Mouse (Mus musculus) spleen, postnatal 36 days (tissue): ENCODE measurements around the gene Nav2.

Experiments used
- DNase-seq, 2 experiments: peaks; one replicate each; pipeline ENCODE4 v3.0.0; 2022; ENCODE audit warnings: low spot score in 2 of 2, mixed read lengths in 1 of 2

Nav2 gene

GRCm38 (mm10) chr7:49604244-49604643 lies 695.7 kb downstream of the Nav2 start:
- no peak for DNase-seq

GRCm38 (mm10) chr7:49604965-49605795 lies 696.7 kb downstream of the Nav2 start:
- no peak for DNase-seq

- peak; percentile 13 to 36 for DNase-seq
These were observed 707.8 kb downstream of the Nav2 start for GRCm38 (mm10) chr7:49616258-49616735.

GRCm38 (mm10) chr7:49617087-49617486 lies 708.6 kb downstream of the Nav2 start:
- DNase-seq = no peak

- DNase-seq = no peak
These were observed 711.6 kb downstream of the Nav2 start for GRCm38 (mm10) chr7:49620160-49620559.

- no peak for DNase-seq
These were observed 723.4 kb downstream of the Nav2 start for GRCm38 (mm10) chr7:49631885-49632284.

- DNase-seq = no peak
These were observed 723.9 kb downstream of the Nav2 start for GRCm38 (mm10) chr7:49632391-49632790.

GRCm38 (mm10) chr7:49633375-49633956 lies 725.0 kb downstream of the Nav2 start:
- peak; percentile 38 to 44 for DNase-seq

GRCm38 (mm10) chr7:49634291-49635073 lies 726.0 kb downstream of the Nav2 start:
- DNase-seq = no peak

- DNase-seq = no peak
These were observed 726.6 kb downstream of the Nav2 start for GRCm38 (mm10) chr7:49635074-49635621.

GRCm38 (mm10) chr7:49635971-49636370 lies 727.5 kb downstream of the Nav2 start:
- no peak for DNase-seq

GRCm38 (mm10) chr7:49636491-49637115 lies 728.1 kb downstream of the Nav2 start, which contains the start of gene Dbx1:
TSS of gene Dbx1 (minus strand) at chr7:49636849.
- DNase-seq = no peak

- no peak for DNase-seq
These were observed 728.8 kb downstream of the Nav2 start for GRCm38 (mm10) chr7:49637281-49637680.

GRCm38 (mm10) chr7:49637851-49638663 lies 729.5 kb downstream of the Nav2 start:
- no peak for DNase-seq

GRCm38 (mm10) chr7:49638941-49639776 lies 730.6 kb downstream of the Nav2 start:
- no peak for DNase-seq

- DNase-seq = no peak
These were observed 731.6 kb downstream of the Nav2 start for GRCm38 (mm10) chr7:49639864-49640708.

GRCm38 (mm10) chr7:49640709-49641305 lies 732.3 kb downstream of the Nav2 start:
- DNase-seq = no peak
